Mouse (Mus musculus) spleen, postnatal 36 days (tissue): ENCODE results near the gene Ddr1.

Experiments used
- DNase-seq, 2 experiments: peaks; one replicate each; pipeline ENCODE4 v3.0.0; 2022; ENCODE audit warnings: low spot score in 2 of 2, mixed read lengths in 1 of 2

The Ddr1 gene

GRCm38 (mm10) chr17:35721676-35722075, 17.3 kb upstream of the Ddr1 start:
- DNase-seq: no peak

GRCm38 (mm10) chr17:35720340-35720727, 15.9 kb upstream of the Ddr1 start:
- no peak for DNase-seq

GRCm38 (mm10) chr17:35719616-35720339, 15.4 kb upstream of the Ddr1 start:
- no peak for DNase-seq

GRCm38 (mm10) chr17:35717080-35717479, 12.7 kb upstream of the Ddr1 start:
- no peak for DNase-seq

GRCm38 (mm10) chr17:35716114-35716513, 11.7 kb upstream of the Ddr1 start:
- no peak for DNase-seq

- DNase-seq: no peak
Measured at GRCm38 (mm10) chr17:35710705-35711347, 6.4 kb upstream of the Ddr1 start.

- DNase-seq: no peak
Measured at GRCm38 (mm10) chr17:35708611-35709010, 4.2 kb upstream of the Ddr1 start.

GRCm38 (mm10) chr17:35707929-35708328, 3.5 kb upstream of the Ddr1 start:
- DNase-seq: no peak

GRCm38 (mm10) chr17:35705836-35706235, 1.4 kb upstream of the Ddr1 start:
- DNase-seq: no peak

- no peak for DNase-seq
Measured at GRCm38 (mm10) chr17:35703751-35704271, 610 bp downstream of the Ddr1 start.

GRCm38 (mm10) chr17:35703065-35703464, 1.4 kb downstream of the Ddr1 start:
- DNase-seq: no peak

GRCm38 (mm10) chr17:35702605-35703004, 1.8 kb downstream of the Ddr1 start:
- DNase-seq: no peak

- DNase-seq: no peak
Measured at GRCm38 (mm10) chr17:35701978-35702461, 2.4 kb downstream of the Ddr1 start.

GRCm38 (mm10) chr17:35701203-35701977, 3.0 kb downstream of the Ddr1 start:
- no peak for DNase-seq

GRCm38 (mm10) chr17:35700371-35700961, 4.0 kb downstream of the Ddr1 start:
- DNase-seq: peak; percentile 41 to 53

- no peak for DNase-seq
Measured at GRCm38 (mm10) chr17:35699919-35700318, 4.5 kb downstream of the Ddr1 start.

- no peak for DNase-seq
Measured at GRCm38 (mm10) chr17:35698501-35698883, 5.9 kb downstream of the Ddr1 start.

- no peak for DNase-seq
Measured at GRCm38 (mm10) chr17:35697759-35698500, 6.5 kb downstream of the Ddr1 start.

- no peak for DNase-seq
Measured at GRCm38 (mm10) chr17:35697429-35697758, 7.0 kb downstream of the Ddr1 start.

GRCm38 (mm10) chr17:35696691-35697090, 7.7 kb downstream of the Ddr1 start:
- DNase-seq: no peak

GRCm38 (mm10) chr17:35695289-35695688, 9.1 kb downstream of the Ddr1 start:
- DNase-seq: peak in 1 of 2 experiments; percentile 20
